Mouse (Mus musculus) urinary bladder, postnatal 14 days (tissue): Measurements from ENCODE around the gene Olfr1120.
"Not testable (repeated sequence)": the region's sequence is repeated elsewhere in the genome, so short reads cannot be mapped to it uniquely, and the experiment has no call there.

Experiments
- DNase-seq: peaks from one replicate; pipeline ENCODE4 v3.0.0; 2021; ENCODE audit warnings: low spot score

The Olfr1120 gene

DNA sequence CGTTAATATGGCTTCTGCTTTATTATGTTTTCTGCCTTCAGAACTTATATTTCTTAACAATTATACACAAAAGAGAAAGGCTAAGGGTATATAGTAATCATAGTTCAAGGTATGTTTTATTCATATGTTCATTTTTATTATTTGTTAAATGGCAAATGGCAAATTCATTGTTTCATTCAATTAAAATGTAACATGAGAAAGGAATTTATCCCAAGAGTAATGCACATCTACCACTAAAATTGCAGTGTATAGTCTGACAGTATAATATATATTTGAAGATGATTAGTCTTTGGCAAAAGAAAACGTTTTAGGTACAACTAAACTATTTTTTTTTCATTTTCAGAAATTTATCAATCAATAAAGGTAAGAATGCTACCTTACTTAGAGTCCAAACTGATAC is at the start of gene Olfr1120:
Olfr1120 (plus strand) TSS at position 301 of the 400 bp plus-strand sequence.
- DNase-seq = no peak

DNA sequence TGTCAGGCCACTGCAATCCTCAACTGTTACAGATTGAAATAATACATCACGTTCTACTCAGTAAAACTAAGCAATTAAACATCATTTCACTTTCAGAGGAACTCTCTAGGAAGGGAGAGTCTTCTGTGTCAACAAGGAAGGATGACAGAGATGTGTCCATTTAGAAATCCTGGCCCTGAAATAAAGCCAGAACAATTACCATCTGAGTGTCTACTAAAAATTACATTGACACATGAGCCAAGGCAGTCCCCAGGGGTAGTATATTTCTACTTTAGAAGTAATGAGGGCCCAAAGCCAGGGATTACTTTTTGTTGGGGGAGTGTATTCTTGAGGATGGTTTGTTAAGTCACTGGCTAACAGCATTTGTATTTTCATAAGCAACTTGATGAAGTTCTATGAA is 47.3 kb upstream of the Olfr1120 start, which contains the start of gene Olfr1118:
Olfr1118 (plus strand) TSS at position 301 of the 400 bp plus-strand sequence.
- no peak for DNase-seq

GRCm38 (mm10) chr2:87360121-87360520 is 5.5 kb downstream of the Olfr1120 start:
- DNase-seq = not testable (repeated sequence)

DNA sequence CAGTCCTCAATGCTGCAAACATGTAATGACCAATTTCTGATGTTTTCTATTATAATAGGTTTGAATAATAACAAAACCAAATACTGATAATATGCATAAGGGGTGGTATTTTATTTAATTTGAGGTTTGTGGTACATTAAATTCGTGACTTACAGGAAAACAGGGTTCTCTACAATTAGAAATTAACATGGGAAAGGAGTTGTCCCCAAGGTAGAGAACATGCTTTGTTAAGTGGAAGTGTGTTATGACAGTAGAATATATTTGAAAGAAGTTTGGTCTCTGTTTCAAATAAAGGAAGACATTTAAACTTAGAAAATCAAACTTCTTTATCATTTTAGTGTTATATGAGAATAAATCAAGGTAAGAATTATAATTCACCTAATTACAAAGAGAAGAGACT is 15.0 kb downstream of the Olfr1120 start, which contains the start of gene Olfr1121:
Olfr1121 (plus strand) TSS at position 301 of the 400 bp plus-strand sequence.
- no peak for DNase-seq

- DNase-seq = no peak
Observed at GRCm38 (mm10) chr2:87371726-87372125, 17.1 kb downstream of the Olfr1120 start.

DNA sequence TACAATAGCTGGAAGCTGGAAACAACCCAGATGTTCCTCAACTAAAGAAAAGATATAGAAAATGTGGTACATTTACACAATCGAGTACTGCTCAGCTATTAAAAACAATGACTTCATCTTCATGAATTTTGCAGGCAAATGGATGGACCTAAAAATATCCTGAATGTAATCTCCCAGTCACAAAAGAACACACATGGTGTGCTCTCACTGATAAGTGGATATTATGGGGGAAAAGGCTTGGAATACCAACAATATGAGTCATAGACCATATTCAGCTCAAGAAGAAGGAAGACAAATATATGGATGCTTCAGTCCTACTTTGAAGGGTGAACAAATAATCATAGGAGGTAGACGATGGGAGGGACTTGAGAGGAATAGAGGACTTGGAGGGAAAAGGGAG is 29.3 kb downstream of the Olfr1120 start:
- no peak for DNase-seq

GRCm38 (mm10) chr2:87385549-87385948 is 30.9 kb downstream of the Olfr1120 start, which contains the start of gene Olfr1122:
Gene Olfr1122, plus strand, starts transcription at chr2:87385849.
- no peak for DNase-seq

GRCm38 (mm10) chr2:87393605-87394004 is 39.0 kb downstream of the Olfr1120 start:
- not testable (repeated sequence) for DNase-seq

DNA sequence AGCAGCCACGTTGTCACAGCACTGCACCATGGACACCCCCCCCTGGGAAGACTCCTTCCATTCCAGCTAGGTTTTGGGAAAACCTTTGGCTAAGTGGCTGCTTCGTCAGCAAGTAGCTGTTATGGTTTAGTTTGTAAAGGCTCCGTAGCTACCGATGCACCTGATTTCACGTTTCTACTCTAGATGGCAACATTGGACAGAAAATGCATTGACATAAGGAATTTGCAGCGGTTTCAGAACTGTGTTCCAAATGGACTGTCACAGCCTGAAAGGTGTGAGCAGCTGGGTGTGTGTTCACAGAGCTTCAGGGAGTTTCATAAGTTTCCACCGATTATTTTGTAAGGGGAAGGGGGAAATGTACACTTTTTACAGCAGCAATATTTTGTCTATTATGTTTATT is 40.1 kb downstream of the Olfr1120 start:
- DNase-seq = not testable (repeated sequence)
